Mouse (Mus musculus): ENCODE data around the gene Tmem210. TPM values are rescaled to one million over a fixed set of nuclear protein-coding genes. Genes with fewer than 3 reads are reported as not detected.

The Tmem210 gene
- total RNA-seq, 1 experiment: not detected

DNA sequence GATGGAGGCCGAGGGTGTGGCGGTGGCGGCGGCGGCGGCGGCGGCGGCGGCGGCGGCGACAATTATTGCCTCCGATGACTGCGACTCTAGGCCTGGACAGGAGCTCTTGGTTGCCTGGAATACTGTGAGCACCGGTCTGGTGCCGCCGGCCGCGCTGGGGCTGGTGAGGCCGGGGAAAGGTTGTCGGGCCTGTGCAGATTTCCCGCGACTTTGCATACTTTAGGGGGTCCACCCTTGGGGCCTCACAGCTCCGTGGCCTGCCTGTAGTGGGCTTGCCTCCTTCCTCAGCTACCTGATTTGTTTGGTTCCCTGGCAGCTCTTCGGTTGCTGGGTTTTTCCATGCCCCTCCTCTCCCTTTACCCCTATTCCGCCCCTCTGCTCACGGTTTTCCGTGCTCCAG is 15.4 kb upstream of the Tmem210 start:
- Histone ChIP-seq H3K9me3 (ENCODE audit: control insufficient read depth, insufficient read depth, low read depth, low read length) (no peaks in the 10 kb centered on the region), H3K36me3 (ENCODE audit: control insufficient read depth, insufficient read depth, low read length, poor library complexity, severe bottlenecking) (peaks cover 35% of the 10 kb centered on the region), H3K9ac (ENCODE audit: insufficient read depth, low read depth, low read length, poor library complexity, severe bottlenecking) (peak overlapping the region; percentile 83), H3K4me3 (ENCODE audit: insufficient read depth in 1 of 2, low read depth in 1 of 2, low read length in 2 of 2, poor library complexity in 1 of 2, severe bottlenecking in 1 of 2) (peak overlapping the region; percentile 75 to 89), H3K4me1 (ENCODE audit: control insufficient read depth in 2 of 2, insufficient read depth in 2 of 2, low read length in 2 of 2, poor library complexity in 1 of 2) (peaks cover 0 to 2% of the 10 kb centered on the region in 2 experiments; a peak in 2 of 4 replicates), H3K27ac (ENCODE audit: insufficient read depth, low read depth, low read length, poor library complexity, severe bottlenecking) (no peak overlapping the region)
- DNase-seq (ENCODE audit: low read depth, low spot score): no peak
- in situ Hi-C loops (cut with MboI; ENCODE audit: low sequenced_read_pairs in 2 of 2, unreplicated experiment in 2 of 2): no loop called here
- TF ChIP-seq ZNF384 (IDR thresholded peaks at IDR 0.05; ENCODE audit: low read depth, low read length) (no peak), ZC3H11A (IDR thresholded peaks at IDR 0.05; ENCODE audit: borderline replicate concordance, low read depth, low read length) (no peak), MAFK (IDR thresholded peaks at IDR 0.05; ENCODE audit: insufficient read depth, low read depth, low read length) (no peak), CHD2 (IDR thresholded peaks at IDR 0.05; ENCODE audit: low read depth, low read length) (no peak), HCFC1 (IDR thresholded peaks at IDR 0.05; ENCODE audit: borderline replicate concordance, insufficient read depth, low read length) (no peak)

DNA sequence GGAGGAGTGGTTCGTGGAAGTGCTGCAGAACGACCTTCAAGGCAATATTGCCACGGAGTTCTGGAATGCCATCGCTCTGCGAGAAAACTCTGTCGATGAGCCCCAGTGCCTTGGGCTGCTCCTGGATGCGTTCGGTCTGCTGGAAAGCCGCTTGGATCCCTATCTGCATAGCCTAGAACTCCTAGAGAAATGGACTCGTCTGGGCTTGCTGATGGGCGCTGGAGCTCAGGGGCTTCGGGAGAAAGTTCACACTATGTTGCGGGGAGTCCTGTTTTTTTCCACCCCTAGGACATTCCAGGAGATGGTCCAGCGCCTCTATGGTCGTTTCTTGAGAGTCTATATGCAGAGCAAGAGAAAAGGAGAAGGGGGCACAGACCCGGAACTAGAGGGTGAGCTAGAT is 14.9 kb upstream of the Tmem210 start:
- Histone ChIP-seq H3K4me1 (ENCODE audit: control insufficient read depth in 2 of 2, insufficient read depth in 2 of 2, low read length in 2 of 2, poor library complexity in 1 of 2) (peaks cover 0 to 2% of the 10 kb centered on the region in 2 experiments; a peak in 2 of 4 replicates), H3K36me3 (ENCODE audit: control insufficient read depth, insufficient read depth, low read length, poor library complexity, severe bottlenecking) (peaks cover 40% of the 10 kb centered on the region), H3K9ac (ENCODE audit: insufficient read depth, low read depth, low read length, poor library complexity, severe bottlenecking) (peak overlapping the region; percentile 83), H3K9me3 (ENCODE audit: control insufficient read depth, insufficient read depth, low read depth, low read length) (no peaks in the 10 kb centered on the region), H3K4me3 (ENCODE audit: insufficient read depth in 1 of 2, low read depth in 1 of 2, low read length in 2 of 2, poor library complexity in 1 of 2, severe bottlenecking in 1 of 2) (peak overlapping the region; percentile 75 to 89), H3K27ac (ENCODE audit: insufficient read depth, low read depth, low read length, poor library complexity, severe bottlenecking) (no peak overlapping the region)
- DNase-seq (ENCODE audit: low read depth, low spot score): no peak
- TF ChIP-seq ZC3H11A (IDR thresholded peaks at IDR 0.05; ENCODE audit: borderline replicate concordance, low read depth, low read length): no peak
- TF ChIP-seq ZNF384 (IDR thresholded peaks at IDR 0.05; ENCODE audit: low read depth, low read length): no peak
- TF ChIP-seq HCFC1 (IDR thresholded peaks at IDR 0.05; ENCODE audit: borderline replicate concordance, insufficient read depth, low read length): no peak
- TF ChIP-seq CHD2 (IDR thresholded peaks at IDR 0.05; ENCODE audit: low read depth, low read length): no peak
- TF ChIP-seq MAFK (IDR thresholded peaks at IDR 0.05; ENCODE audit: insufficient read depth, low read depth, low read length): no peak
- in situ Hi-C loops (cut with MboI; ENCODE audit: low sequenced_read_pairs in 2 of 2, unreplicated experiment in 2 of 2): no loop called here

DNA sequence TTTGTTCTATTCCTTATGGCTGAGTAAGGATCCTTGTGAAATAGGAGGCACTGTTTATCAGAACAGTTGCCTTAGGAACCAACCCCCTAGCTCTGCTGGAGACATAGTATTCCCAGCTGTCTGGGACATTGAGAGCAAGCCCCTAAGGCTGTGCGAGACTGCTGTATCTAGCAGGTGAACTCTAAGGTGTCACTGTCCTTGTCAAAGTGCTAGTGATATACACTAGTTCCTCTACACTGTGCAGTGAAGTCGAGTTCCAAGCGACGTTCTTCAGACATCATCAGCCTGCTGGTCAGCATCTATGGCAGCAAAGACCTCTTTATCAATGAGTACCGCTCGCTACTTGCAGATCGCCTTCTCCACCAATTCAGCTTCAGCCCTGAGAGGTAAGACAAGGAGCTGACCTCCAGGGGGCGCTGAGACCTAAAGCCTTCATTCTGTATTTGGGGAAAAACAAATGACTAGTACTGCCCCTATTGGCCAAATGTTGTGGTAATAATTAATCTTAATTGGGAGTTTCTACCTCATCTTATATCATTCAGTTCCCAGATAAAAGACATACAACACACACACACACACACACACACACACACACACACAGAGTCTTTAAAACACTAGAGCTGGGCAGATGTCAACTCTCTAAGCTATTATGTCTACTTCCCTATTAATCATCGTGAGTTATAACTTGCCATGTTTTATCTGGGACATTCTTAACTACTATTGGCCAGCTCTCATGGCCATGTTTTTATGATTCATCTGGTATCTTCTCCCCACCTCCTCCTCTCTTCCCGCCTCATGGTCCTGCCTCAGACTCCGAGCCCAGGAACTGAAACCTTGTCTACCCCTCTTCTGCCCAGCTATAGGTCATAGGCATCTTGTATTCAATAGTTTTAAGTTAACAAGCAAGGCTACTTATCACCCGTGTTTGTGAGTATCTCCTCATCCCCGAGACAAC is 8.7 kb upstream of the Tmem210 start:
- in situ Hi-C loops (cut with MboI; ENCODE audit: low sequenced_read_pairs in 2 of 2, unreplicated experiment in 2 of 2): no loop called here
- no peak overlapping the region for H3K27ac ChIP-seq (ENCODE audit: insufficient read depth, low read depth, low read length, poor library complexity, severe bottlenecking)
- H3K4me1 ChIP-seq (ENCODE audit: control insufficient read depth in 2 of 2, insufficient read depth in 2 of 2, low read length in 2 of 2, poor library complexity in 1 of 2): no peaks in the 10 kb centered on the region
- no peak overlapping the region for H3K9ac ChIP-seq (ENCODE audit: insufficient read depth, low read depth, low read length, poor library complexity, severe bottlenecking)
- no peaks in the 10 kb centered on the region for H3K9me3 ChIP-seq (ENCODE audit: control insufficient read depth, insufficient read depth, low read depth, low read length)
- peaks cover 46% of the 10 kb centered on the region for H3K36me3 ChIP-seq (ENCODE audit: control insufficient read depth, insufficient read depth, low read length, poor library complexity, severe bottlenecking)
- TF ChIP-seq ZNF384 (IDR thresholded peaks at IDR 0.05; ENCODE audit: low read depth, low read length): no peak
- TF ChIP-seq ZC3H11A (IDR thresholded peaks at IDR 0.05; ENCODE audit: borderline replicate concordance, low read depth, low read length): peak; percentile 43
- no peak for TF ChIP-seq HCFC1 (IDR thresholded peaks at IDR 0.05; ENCODE audit: borderline replicate concordance, insufficient read depth, low read length)
- no peak for TF ChIP-seq MAFK (IDR thresholded peaks at IDR 0.05; ENCODE audit: insufficient read depth, low read depth, low read length)
- TF ChIP-seq CHD2 (IDR thresholded peaks at IDR 0.05; ENCODE audit: low read depth, low read length): no peak
- no peak overlapping the region for H3K4me3 ChIP-seq (ENCODE audit: insufficient read depth in 1 of 2, low read depth in 1 of 2, low read length in 2 of 2, poor library complexity in 1 of 2, severe bottlenecking in 1 of 2)
- peak; percentile 95 for DNase-seq (ENCODE audit: low read depth, low spot score)

DNA sequence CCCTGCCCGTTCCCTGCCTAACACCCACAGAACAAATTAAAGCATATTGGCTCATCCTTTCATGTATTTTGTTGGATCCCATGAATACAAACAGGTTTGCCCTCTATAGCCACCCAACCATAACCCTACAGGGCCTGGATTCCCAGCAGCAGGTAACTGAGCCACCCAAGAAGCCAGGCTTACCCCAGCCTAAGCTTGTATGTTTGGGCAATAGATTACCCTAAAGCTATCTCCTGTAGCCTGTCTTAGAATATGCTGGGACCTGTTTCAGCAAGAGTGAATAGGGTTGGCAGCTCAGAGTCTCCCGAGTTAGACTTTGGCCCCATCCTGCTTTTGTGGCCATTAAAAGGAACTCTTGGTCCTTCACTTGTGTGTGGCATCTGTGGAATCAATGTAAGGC is 2.4 kb upstream of the Tmem210 start:
- Histone ChIP-seq H3K36me3 (ENCODE audit: control insufficient read depth, insufficient read depth, low read length, poor library complexity, severe bottlenecking) (peaks cover 20% of the 10 kb centered on the region), H3K27ac (ENCODE audit: insufficient read depth, low read depth, low read length, poor library complexity, severe bottlenecking) (no peak overlapping the region), H3K4me1 (ENCODE audit: control insufficient read depth in 2 of 2, insufficient read depth in 2 of 2, low read length in 2 of 2, poor library complexity in 1 of 2) (peaks cover 0 to 6% of the 10 kb centered on the region in 2 experiments; a peak in 1 of 4 replicates), H3K4me3 (ENCODE audit: insufficient read depth in 1 of 2, low read depth in 1 of 2, low read length in 2 of 2, poor library complexity in 1 of 2, severe bottlenecking in 1 of 2) (no peak overlapping the region), H3K9ac (ENCODE audit: insufficient read depth, low read depth, low read length, poor library complexity, severe bottlenecking) (no peak overlapping the region), H3K9me3 (ENCODE audit: control insufficient read depth, insufficient read depth, low read depth, low read length) (no peaks in the 10 kb centered on the region)
- DNase-seq (ENCODE audit: low read depth, low spot score): no peak
- in situ Hi-C loops (cut with MboI; ENCODE audit: low sequenced_read_pairs in 2 of 2, unreplicated experiment in 2 of 2): no loop called here
- TF ChIP-seq CHD2 (IDR thresholded peaks at IDR 0.05; ENCODE audit: low read depth, low read length) (no peak), HCFC1 (IDR thresholded peaks at IDR 0.05; ENCODE audit: borderline replicate concordance, insufficient read depth, low read length) (no peak), ZNF384 (IDR thresholded peaks at IDR 0.05; ENCODE audit: low read depth, low read length) (no peak), ZC3H11A (IDR thresholded peaks at IDR 0.05; ENCODE audit: borderline replicate concordance, low read depth, low read length) (no peak), MAFK (IDR thresholded peaks at IDR 0.05; ENCODE audit: insufficient read depth, low read depth, low read length) (no peak)
